Mouse (Mus musculus): ENCODE results near the gene Hist2h3c2.

GRCm38 (mm10) chr3:96250890-96251289 is 12.0 kb upstream of the Hist2h3c2 start:
- TF ChIP-seq POLR2A (IDR thresholded peaks at IDR 0.05; ENCODE audit: low read depth, low read length) (no peak), CTCF (IDR thresholded peaks at IDR 0.05; ENCODE audit: borderline replicate concordance, insufficient read depth, low read length) (no peak)
